Mouse (Mus musculus) limb, embryonic 10.5 days (tissue): ENCODE measurements around the gene Hist1h4m. TPM values are rescaled to one million over a fixed set of nuclear protein-coding genes. Genes with fewer than 3 reads are reported as not detected.
"Not testable (repeated sequence)": the region's sequence is repeated elsewhere in the genome, so short reads cannot be mapped to it uniquely, and the experiment has no call there.

Experiments used
- DNase-seq: peaks from one replicate; pipeline ENCODE4 v3.0.0-alpha.2; 2017; ENCODE audit warnings: low spot score
- H3K27ac ChIP-seq: fragments of 300-500 bp; sonication (generic); 2 replicates; pipeline ENCODE4 v1.5.1; 2016; ENCODE audit warnings: mild to moderate bottlenecking
- H3K27me3 ChIP-seq: fragments of 300-500 bp; sonication (generic); 2 replicates; pipeline ENCODE4 v1.6.1; 2016; ENCODE audit warnings: low read depth, mild to moderate bottlenecking; ENCODE audit not compliant: poor library complexity, severe bottlenecking
- H3K36me3 ChIP-seq: fragments of 300-500 bp; sonication (generic); 2 replicates; pipeline ENCODE4 v1.6.1; 2016; ENCODE audit warnings: mild to moderate bottlenecking, moderate library complexity
- H3K4me1 ChIP-seq: fragments of 300-500 bp; sonication (generic); 2 replicates; pipeline ENCODE4 v1.6.1; 2016
- H3K4me3 ChIP-seq: fragments of 300-500 bp; sonication (generic); 2 replicates; pipeline ENCODE4 v1.5.1; 2016; ENCODE audit warnings: mild to moderate bottlenecking, moderate library complexity
- H3K9me3 ChIP-seq: fragments of 300-500 bp; sonication (generic); replicated peaks from 2 replicates; pipeline ENCODE4 v1.6.1; 2016; ENCODE audit warnings: mild to moderate bottlenecking
- WGBS: fragments of 180-500 bp; shearing (Covaris S2); methylation state at CpG from one replicate; pipeline ENCODE4 v1.1.7; 2016; 5-methylcytosine and 5-hydroxymethylcytosine counted together
- polyA plus RNA-seq: library from polyadenylated mRNA; unstranded; fragments of >200 nt; fragmentation: Nextera tagmentation; extraction: Ambion mirVana; gene quantifications from 2 replicates; pipeline ENCODE4 v1.2.1, GENCODE M21; 2016

Gene Hist1h4m
- polyA plus RNA-seq, 1 experiment from 2014 or later: not detected

DNA sequence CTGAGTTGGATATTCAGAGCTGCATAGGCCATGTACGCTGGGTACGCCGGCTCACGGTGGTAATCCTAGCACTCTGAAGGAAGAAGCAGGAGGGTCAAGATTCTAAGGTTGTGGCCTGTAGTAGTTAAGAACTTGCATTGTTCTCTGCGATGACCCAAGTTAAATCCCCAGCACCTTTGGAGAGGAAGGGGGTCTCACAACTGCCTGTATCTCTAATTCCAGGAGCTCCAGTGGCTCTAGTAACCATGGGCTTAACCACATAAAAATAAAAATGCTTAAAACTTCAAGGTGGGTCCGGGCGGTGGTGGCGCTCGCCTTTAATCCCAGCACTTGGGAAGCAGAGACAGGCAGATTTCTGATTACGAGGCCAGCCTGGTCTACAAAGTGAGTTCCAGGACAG is 18.8 kb downstream of the Hist1h4m start:
- H3K27ac ChIP-seq: peak overlapping the region; percentile 63
- 0 out of 2 replicates have a peak overlapping the region, but pooled peaks have one; percentile 6 for H3K4me3 ChIP-seq
- DNase-seq: no peak
- no peaks in the 10 kb centered on the region for H3K4me1 ChIP-seq
- 86% methylated on average over 10 of the region's 10 CpGs for WGBS
- H3K9me3 ChIP-seq: no peaks in the 10 kb centered on the region
- H3K27me3 ChIP-seq: no peaks in the 10 kb centered on the region
- H3K36me3 ChIP-seq: no peaks in the 10 kb centered on the region

DNA sequence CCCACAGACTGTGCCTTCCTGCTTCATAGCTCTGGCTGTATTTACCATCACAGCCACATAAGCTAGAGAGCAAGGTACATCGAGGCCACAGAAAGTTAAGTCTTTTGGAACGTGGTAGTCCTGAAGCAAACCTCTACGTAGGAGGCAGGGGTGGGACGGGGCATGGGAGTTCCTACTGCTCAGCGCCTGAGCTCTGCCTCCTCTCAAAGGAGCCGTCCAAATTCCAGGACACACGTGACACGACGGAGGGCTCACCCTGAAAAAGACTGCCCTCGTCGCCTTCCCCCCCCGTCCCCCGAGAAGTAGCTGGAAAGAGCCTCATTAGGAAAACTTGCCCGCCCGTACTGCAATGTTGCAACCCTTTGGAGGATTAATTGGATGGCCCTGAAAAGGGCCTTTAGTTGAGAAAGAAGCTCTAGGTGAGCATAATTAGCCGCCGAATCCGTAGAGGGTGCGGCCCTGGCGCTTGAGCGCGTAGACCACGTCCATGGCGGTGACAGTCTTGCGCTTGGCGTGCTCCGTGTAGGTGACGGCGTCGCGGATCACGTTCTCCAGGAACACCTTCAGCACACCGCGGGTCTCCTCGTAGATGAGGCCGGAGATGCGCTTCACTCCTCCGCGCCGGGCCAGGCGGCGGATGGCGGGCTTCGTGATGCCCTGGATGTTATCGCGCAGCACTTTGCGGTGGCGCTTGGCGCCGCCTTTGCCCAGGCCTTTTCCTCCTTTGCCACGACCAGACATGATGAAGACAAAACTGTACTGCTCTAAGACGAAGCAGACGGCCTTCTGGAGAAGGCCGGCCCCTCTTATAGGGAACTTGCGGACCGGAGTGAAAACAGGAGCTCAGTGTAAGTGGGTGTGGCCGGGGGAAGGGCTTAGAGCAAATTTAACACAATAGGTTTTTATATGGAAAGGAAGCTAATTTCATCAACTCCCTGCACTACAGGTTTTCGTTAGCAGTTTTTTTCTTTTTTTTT is 20.2 kb downstream of the Hist1h4m start, which contains the start of gene Hist1h4n:
TSS of gene Hist1h4n (minus strand) at position 779 of the 977 bp plus-strand sequence.
- not testable (repeated sequence) for DNase-seq, H3K4me1 ChIP-seq, H3K27me3 ChIP-seq, H3K36me3 ChIP-seq, H3K27ac ChIP-seq, H3K9me3 ChIP-seq
- peak within 1 kb of the TSS; percentile 28 for H3K4me3 ChIP-seq
- WGBS: under 1% methylated on average over 26 of the region's 58 CpGs

DNA sequence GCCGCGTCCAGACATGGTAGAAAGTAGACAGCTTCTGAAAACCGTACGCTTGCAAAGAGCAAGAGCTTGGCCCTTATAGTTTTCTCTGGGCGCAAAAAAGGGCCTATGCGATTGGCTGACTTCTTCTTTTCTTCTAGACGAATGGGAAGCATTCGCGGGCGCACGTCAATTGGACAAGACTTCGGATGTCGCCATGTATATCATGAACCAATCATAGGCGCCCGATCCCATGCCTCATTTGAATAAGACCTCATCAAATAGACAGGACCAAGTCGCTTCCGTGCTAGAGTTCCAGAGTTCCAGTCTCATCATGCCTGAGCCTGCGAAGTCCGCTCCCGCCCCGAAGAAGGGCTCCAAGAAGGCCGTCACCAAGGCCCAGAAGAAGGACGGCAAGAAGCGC is 21.9 kb downstream of the Hist1h4m start, which contains the start of the genes Hist1h2ap and Hist1h2br:
TSS of gene Hist1h2ap (minus strand) at position 47 of the 400 bp plus-strand sequence.
TSS of gene Hist1h2br (plus strand) at position 283 of the 400 bp plus-strand sequence.
- H3K27ac ChIP-seq, H3K27me3 ChIP-seq, H3K9me3 ChIP-seq, DNase-seq, H3K4me1 ChIP-seq, H3K4me3 ChIP-seq, H3K36me3 ChIP-seq: not testable (repeated sequence)
- no CpG with 5 or more reads among the region's 24 CpGs for WGBS

DNA sequence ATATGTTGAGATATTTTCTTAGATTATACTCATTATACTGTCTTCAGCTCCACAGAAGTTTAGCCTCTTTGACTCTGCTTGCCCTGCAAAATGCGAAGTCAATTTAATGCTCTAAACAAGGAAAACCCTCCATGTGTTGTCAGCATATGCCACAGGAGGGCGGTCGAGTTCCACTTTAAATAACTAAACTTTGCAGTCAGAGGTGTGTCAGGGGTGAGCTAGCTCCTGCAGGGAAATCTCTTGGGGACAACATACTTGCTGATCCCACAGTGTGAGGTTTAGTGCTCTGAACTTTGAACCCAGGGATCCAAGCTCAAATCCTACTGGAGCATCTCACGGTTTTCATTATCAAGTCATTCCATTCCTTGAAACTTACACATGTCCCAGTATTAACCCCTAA is 29.0 kb downstream of the Hist1h4m start:
- H3K27me3 ChIP-seq, DNase-seq, H3K27ac ChIP-seq, H3K4me1 ChIP-seq, H3K9me3 ChIP-seq, H3K36me3 ChIP-seq, H3K4me3 ChIP-seq: not testable (repeated sequence)
- WGBS: no CpG with 5 or more reads among the region's 4 CpGs

DNA sequence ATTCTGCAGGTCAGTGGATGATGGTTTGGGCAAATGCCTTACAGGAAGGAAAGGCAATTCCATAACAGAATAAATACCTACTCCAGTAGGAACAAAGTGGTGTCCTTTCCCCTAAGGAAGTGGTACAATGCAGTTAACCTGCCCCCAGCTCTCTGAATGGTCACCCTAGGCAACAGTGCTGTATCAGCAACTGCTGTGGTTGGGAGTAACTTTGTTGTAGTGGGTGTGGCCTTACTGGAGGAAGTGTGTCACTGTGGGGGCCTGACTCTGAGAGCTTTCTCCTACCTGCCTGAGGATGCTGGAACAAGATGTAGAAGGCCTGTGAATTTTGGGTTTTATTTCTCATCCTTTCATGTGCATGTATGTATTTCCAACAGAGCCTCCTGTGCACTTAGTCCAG is 34.8 kb downstream of the Hist1h4m start:
- not testable (repeated sequence) for H3K27ac ChIP-seq, H3K4me1 ChIP-seq, H3K9me3 ChIP-seq, H3K4me3 ChIP-seq, H3K27me3 ChIP-seq, H3K36me3 ChIP-seq, DNase-seq

DNA sequence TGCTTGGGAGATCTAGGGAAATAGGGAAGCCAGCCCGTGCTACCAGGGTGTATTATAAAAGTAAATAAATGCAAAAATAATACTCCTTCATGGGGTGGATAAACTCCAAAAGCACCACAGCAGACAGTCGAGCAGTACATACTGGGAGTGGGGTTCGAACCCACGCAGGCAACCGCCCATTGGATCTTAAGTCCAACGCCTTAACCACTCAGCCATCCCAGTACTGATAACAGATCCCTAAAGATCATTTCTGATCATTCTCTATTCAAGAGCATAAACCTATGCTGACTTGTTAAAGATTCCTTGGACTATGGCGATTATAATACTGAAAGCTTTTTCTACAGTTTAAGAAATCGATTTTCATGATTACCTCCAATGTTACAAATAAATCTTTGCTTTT is 36.3 kb downstream of the Hist1h4m start:
- no peaks in the 10 kb centered on the region for H3K9me3 ChIP-seq
- no peak overlapping the region for H3K27ac ChIP-seq
- no peaks in the 10 kb centered on the region for H3K27me3 ChIP-seq
- no peaks in the 10 kb centered on the region for H3K4me1 ChIP-seq
- H3K4me3 ChIP-seq: no peak overlapping the region
- H3K36me3 ChIP-seq: no peaks in the 10 kb centered on the region
- peak; percentile 38 for DNase-seq
- 22% methylated on average over 8 of the region's 8 CpGs for WGBS

DNA sequence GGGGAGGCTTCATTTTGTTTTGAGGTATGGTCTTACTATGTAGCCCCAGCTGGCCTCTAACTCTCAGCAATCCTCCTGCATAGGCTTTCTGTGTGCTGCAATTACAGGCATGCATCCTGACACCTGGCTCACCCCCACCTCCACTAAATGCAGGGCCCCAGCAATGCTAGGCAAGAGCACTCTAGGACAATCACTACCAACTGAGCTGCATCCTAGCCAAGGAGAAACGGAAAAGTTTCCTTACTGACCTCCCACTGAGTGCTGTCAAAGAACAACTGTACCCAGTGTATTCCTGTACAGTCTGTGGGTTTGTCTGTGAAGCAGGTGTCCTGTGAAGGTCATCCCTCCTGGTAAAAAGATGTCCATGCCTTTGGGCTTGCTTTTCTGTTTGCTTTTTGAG is 39.1 kb downstream of the Hist1h4m start:
- H3K4me3 ChIP-seq, H3K9me3 ChIP-seq, H3K4me1 ChIP-seq, H3K36me3 ChIP-seq, H3K27me3 ChIP-seq, H3K27ac ChIP-seq, DNase-seq: not testable (repeated sequence)
- WGBS: 36% methylated on average over 1 of the region's 1 CpGs

DNA sequence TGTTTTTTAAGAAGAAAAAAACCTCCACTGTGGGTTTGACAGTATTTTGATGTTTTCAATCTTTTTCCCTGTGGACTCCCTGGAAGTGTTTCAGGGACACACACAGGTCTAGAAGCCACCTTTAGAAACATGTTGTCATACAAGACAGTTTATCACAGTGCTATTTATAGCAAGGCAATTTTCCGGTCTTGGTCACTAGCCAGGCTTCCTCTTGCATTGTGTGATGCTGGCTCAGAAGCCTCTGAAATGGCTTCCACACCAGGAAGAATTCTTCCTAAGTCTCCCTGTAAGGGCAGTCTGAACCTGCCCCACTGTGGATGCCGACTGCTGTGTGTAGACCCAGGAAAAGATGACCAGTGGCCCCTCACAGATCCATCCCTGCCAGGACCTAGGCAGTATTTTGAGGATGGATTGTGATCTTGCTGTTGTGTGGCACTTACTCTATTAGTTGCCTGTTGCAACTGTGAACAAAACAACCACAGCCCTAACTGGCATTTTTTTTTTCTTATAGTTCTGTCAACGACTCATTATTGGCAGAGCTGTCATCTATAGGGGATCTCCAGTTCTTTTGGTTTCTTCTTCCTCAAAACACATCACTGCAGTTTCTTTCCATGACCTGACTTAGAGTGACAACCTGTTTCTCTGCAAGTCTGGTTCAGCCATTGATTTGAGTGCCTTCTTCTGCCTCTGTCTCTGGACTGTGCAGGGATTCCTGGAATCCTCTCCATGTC is 40.8 kb downstream of the Hist1h4m start:
- no peaks in the 10 kb centered on the region for H3K36me3 ChIP-seq
- H3K9me3 ChIP-seq: no peaks in the 10 kb centered on the region
- no peaks in the 10 kb centered on the region for H3K27me3 ChIP-seq
- no peak overlapping the region for H3K27ac ChIP-seq
- 71% methylated on average over 3 of the region's 3 CpGs for WGBS
- H3K4me1 ChIP-seq: no peaks in the 10 kb centered on the region
- no peak overlapping the region for H3K4me3 ChIP-seq
- no peak for DNase-seq

DNA sequence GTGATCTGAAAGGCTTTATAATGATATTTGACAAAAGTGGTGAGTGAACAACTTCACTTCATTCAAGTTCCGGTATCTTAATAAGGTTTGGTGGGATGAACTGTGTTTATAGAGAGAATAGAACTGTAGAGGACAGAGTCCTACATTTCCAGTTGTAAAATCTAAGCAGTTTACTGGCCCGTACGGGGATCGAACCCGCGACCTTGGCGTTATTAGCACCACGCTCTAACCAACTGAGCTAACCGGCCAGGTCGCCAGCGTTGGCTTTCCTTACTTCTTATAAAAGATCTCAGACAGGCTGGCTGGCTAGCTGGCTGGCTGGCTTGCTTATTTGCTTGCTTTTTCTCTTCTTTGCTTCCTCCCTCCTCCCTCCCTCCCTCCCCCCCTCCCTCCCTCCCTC is 43.6 kb downstream of the Hist1h4m start:
- Histone ChIP-seq H3K4me3 (peak overlapping the region; percentile 55), H3K9me3 (no peaks in the 10 kb centered on the region), H3K27me3 (no peaks in the 10 kb centered on the region), H3K36me3 (no peaks in the 10 kb centered on the region), H3K4me1 (no peaks in the 10 kb centered on the region), H3K27ac (0 out of 2 replicates have a peak overlapping the region, but pooled peaks have one; percentile 1)
- under 1% methylated on average over 11 of the region's 11 CpGs for WGBS
- DNase-seq: peak; percentile 91

DNA sequence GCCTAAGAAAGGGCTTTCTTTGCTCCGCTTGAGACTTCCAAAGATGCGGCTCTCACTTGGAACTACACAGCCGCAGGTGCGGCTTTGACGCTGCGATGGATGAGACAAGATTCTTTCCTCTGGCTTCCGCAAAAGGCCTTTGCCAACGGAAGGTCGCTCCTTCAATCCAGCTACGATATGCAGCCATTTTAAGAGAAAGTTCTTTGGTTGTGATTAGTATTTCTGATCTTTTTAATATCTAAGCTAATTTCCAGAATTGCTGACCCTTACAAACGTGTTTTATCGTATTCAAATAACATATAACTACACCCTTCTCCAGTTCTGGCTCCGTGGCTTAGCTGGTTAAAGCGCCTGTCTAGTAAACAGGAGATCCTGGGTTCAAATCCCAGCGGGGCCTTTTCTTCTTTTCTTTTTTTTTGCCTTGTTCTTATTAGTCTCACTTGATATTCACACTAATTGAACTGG is 44.2 kb downstream of the Hist1h4m start:
- Histone ChIP-seq H3K4me1 (no peaks in the 10 kb centered on the region), H3K36me3 (no peaks in the 10 kb centered on the region), H3K9me3 (no peaks in the 10 kb centered on the region), H3K27ac (0 out of 2 replicates have a peak overlapping the region, but pooled peaks have one; percentile 1), H3K27me3 (no peaks in the 10 kb centered on the region), H3K4me3 (peak overlapping the region; percentile 55)
- WGBS: under 1% methylated on average over 15 of the region's 15 CpGs
- DNase-seq: peak; percentile 46

DNA sequence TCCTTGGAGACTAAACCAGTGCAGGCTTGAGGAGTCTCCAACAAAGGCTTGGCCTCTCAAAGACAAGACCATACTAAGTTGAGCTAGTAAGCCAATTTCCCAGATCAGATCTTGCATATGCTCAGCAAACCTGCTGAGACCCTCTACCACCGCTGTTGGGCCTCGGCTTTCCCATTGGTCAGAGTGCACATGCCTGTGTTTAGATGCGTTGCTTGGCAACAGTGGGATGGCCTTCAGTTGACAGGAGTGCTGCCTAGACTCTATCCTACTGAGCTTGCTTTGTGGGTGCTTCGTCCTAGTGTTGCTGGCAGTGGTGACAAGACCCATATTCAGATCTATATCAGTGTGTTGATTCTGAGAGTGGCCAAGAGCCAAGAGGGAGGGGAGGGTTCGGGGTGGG is 50.1 kb downstream of the Hist1h4m start:
- no peak overlapping the region for H3K27ac ChIP-seq
- H3K36me3 ChIP-seq: no peaks in the 10 kb centered on the region
- H3K27me3 ChIP-seq: no peaks in the 10 kb centered on the region
- no peaks in the 10 kb centered on the region for H3K9me3 ChIP-seq
- DNase-seq: no peak
- 0 out of 2 replicates have a peak, but pooled peaks cover 3% of the 10 kb centered on the region for H3K4me1 ChIP-seq
- 14% methylated on average over 5 of the region's 5 CpGs for WGBS
- no peak overlapping the region for H3K4me3 ChIP-seq
